Mouse (Mus musculus): ENCODE data around the gene Hypk.
A peak's percentile ranks its signal among the peaks of the same experiment; 100 is the strongest.

The Hypk gene

GRCm38 (mm10) chr2:121452990-121453389 is at the start of gene Hypk:
Gene Hypk (plus strand): TSS chr2:121453290.
- no peak for DNase-seq

- DNase-seq = no peak
Observed at GRCm38 (mm10) chr2:121403296-121403695, 49.8 kb upstream of the Hypk start.

GRCm38 (mm10) chr2:121408160-121408559 is 44.9 kb upstream of the Hypk start:
- DNase-seq = peak in 1 of 2 experiments; percentile 68

- DNase-seq = no peak
Observed at GRCm38 (mm10) chr2:121412843-121413386, 40.2 kb upstream of the Hypk start.

- peak; percentile 97 to 99 for DNase-seq
Observed at GRCm38 (mm10) chr2:121413387-121414042, 39.6 kb upstream of the Hypk start, which contains the start of the genes Pdia3 and Catsper2. Gene Pdia3 (plus strand): TSS chr2:121413775. Gene Catsper2 (minus strand): TSS chr2:121413792.

- DNase-seq = no peak
Observed at GRCm38 (mm10) chr2:121414139-121414685, 38.9 kb upstream of the Hypk start.

- DNase-seq = no peak
Observed at GRCm38 (mm10) chr2:121415103-121415502, 38.0 kb upstream of the Hypk start.

GRCm38 (mm10) chr2:121415591-121415990 is 37.5 kb upstream of the Hypk start:
- DNase-seq = no peak

- no peak for DNase-seq
Observed at GRCm38 (mm10) chr2:121416356-121416755, 36.7 kb upstream of the Hypk start.

GRCm38 (mm10) chr2:121418476-121418875 is 34.6 kb upstream of the Hypk start:
- no peak for DNase-seq

- no peak for DNase-seq
Observed at GRCm38 (mm10) chr2:121423166-121423565, 29.9 kb upstream of the Hypk start.

- no peak for DNase-seq
Observed at GRCm38 (mm10) chr2:121425890-121426289, 27.2 kb upstream of the Hypk start.

- DNase-seq = no peak
Observed at GRCm38 (mm10) chr2:121434854-121435253, 18.2 kb upstream of the Hypk start.

- no peak for DNase-seq
Observed at GRCm38 (mm10) chr2:121439746-121440145, 13.3 kb upstream of the Hypk start.

- no peak for DNase-seq
Observed at GRCm38 (mm10) chr2:121440834-121441605, 12.1 kb upstream of the Hypk start.

- DNase-seq = no peak
Observed at GRCm38 (mm10) chr2:121441800-121442199, 11.3 kb upstream of the Hypk start.

GRCm38 (mm10) chr2:121442259-121443067 is 10.6 kb upstream of the Hypk start:
- DNase-seq = peak; percentile 76 to 81

- DNase-seq = no peak
Observed at GRCm38 (mm10) chr2:121443068-121443349, 10.1 kb upstream of the Hypk start.

- DNase-seq = no peak
Observed at GRCm38 (mm10) chr2:121444178-121444577, 8.9 kb upstream of the Hypk start, which contains the start of gene Ell3. Gene Ell3 (minus strand): TSS chr2:121444278.

GRCm38 (mm10) chr2:121445117-121445516 is 8.0 kb upstream of the Hypk start:
- no peak for DNase-seq

GRCm38 (mm10) chr2:121446506-121446905 is 6.6 kb upstream of the Hypk start:
- DNase-seq = no peak

GRCm38 (mm10) chr2:121447006-121447405 is 6.1 kb upstream of the Hypk start:
- DNase-seq = no peak

- DNase-seq = peak in 1 of 2 experiments; percentile 62
Observed at GRCm38 (mm10) chr2:121448136-121448535, 5.0 kb upstream of the Hypk start.
